Mouse (Mus musculus): ENCODE data around the gene Lrrn4cl.

DNA sequence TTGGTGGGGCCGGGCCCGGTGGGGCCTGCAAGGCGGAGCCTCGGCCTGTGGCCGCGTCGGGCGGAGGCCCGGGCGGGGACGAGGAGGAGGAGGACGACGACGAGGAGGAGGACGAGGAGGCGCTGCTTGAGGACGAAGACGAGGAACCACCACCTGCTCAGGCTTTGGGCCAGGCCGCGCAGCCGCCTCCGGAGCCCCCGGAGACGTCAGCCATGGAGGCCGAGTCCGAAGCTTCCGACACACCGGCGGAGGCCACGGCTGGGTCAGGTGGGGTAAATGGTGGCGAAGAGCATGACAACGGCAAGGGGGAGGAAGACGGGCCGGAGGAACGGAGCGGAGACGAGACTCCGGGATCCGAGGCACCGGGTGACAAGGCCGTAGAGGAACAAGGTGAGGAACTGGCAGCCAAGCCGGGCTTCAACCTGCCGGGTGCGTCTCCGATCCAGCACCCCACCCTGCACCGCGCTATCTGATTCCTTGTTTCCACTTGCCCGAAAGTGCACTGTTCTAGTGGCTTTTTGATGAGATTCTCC is 30.1 kb upstream of the Lrrn4cl start:
- no peak for TF ChIP-seq CTCF (IDR thresholded peaks at IDR 0.05; ENCODE audit: control insufficient read depth, insufficient read depth, insufficient replicate concordance, low read depth, low read length)
- TF ChIP-seq POLR2A (IDR thresholded peaks at IDR 0.05; ENCODE audit: control insufficient read depth, low read depth, low read length): no peak

Measured in testis, adult 2 months (tissue).